Mouse (Mus musculus): Measurements from ENCODE around the gene Rnf126.

The Rnf126 gene

DNA sequence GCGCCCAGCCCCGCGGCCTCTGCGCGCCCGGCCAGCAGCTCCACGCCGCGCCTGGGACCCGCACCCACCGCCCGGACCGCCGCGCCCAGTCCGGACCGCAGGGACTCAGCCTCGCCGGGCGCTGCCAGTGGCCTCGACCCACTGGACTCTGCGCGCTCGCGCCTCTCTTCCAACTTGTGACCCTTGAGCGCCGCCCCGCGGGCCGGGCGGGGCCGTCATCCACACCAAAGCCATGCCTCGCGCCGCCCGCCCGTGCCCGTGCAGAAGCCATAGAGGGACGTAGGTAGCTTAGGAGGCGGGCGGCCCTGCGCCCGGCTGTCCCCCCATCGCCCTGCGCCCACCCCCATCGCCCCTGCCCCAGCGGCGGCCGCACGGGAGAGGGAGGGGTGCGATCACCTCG lies 31.4 kb downstream of the Rnf126 start:
- DNase-seq (ENCODE audit: extremely low spot score, low spot score) = no peak

DNA sequence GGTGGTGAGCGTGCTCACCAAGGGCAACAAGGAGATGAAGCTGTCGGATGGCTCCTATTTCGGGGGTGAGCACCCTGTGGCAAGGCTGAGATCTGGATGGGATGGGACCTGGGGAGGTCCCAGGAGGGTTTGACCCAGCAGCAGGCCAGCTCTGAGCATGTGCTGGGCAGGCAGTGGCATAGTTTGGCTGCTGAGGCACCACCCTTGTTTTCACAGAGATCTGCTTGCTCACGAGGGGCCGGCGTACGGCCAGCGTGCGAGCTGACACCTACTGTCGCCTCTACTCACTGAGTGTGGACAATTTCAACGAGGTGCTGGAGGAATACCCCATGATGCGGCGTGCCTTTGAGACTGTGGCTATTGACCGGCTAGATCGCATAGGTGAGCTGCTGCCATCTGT lies 32.9 kb downstream of the Rnf126 start:
- DNase-seq (ENCODE audit: extremely low spot score, low spot score) = no peak

DNA sequence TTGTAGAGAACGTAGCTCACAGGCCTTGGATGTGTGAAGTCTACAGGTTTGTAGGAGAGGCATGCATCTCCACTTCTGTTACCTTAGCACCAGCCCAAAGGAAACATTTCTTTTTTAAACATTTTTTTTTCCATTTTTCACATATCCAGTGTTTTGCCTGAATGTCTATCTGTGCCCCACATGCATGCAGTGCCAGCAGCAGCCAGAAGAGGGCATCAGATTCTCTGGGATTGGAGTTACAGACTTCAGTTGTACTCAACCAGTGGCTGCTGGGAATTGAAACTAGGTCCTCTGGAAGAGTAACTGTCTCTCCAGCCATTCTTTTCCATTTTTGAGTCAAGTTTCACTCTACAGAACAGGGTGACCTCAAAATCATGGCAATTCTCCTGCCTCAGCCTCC lies 34.3 kb downstream of the Rnf126 start:
- DNase-seq (ENCODE audit: extremely low spot score, low spot score) = no peak

DNA sequence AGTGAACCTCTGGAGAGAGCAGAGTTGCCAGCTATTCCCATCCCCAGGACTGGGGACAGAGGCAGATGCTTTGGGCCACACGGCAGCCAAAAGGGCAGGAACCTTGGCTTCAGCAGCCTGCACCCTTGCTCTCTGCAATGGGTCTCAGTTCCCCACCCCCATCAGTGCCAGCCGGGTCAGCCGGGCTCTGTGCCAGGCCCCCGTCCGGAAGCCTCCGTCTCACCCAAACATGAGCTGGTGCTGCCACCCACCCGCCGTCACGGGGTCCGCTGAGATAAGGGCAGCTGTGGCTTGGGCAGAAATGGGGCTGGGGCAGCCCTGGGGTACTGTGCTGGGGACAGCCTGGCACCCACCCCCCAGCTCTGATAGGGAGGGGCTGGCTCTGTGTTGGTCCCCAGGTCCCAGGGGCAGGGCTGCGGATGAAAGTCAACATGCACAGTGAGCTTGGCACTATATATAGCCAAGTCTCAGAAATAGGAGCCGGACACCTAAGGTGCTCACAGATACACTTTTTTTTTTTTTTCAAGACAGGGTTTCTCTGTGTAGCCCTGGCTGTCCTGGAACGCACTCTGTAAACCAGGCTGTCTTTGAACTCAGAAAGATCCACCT lies 37.3 kb downstream of the Rnf126 start:
- DNase-seq (ENCODE audit: extremely low spot score, low spot score) = no peak

DNA sequence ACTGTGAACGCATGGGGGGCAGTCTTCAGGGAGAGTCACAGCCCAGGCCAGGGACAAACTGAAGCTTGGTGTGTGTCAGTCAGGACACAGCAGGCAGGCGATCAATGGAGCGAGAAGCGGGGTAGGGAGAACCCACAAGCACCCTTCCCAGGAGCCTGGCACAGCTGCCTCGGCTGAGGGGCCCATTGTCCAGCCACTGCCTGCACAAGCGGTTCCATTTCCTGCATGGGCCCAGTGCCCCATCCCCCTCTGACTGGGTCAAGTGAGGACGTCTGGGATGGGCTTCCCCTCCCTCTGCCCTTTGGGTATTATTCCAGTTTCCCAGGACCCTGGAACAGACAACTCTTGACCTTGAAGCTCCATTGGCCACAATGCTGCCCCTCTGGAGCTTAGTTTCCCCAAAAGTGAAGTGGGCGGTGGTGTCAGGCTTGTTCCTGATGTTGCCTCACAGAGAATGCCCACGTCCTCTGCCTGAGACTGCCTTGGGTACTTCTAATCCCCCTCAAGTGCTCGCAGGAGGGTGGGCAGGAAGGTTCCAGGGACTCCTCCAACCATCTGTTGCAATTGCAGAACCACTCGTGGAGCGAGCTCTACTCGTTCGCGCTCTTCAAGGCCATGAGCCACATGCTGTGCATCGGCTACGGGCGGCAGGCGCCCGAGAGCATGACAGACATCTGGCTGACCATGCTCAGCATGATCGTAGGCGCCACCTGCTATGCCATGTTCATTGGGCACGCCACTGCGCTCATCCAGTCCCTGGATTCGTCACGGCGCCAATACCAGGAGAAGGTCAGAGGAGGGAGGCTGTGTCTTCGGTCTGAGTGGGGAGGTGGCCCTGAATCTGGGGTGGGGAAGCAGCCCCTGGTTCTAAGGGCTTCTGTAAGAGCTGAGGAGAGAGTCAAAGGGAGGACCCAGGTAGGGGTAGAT lies 38.2 kb downstream of the Rnf126 start:
- DNase-seq (ENCODE audit: extremely low spot score, low spot score) = no peak

DNA sequence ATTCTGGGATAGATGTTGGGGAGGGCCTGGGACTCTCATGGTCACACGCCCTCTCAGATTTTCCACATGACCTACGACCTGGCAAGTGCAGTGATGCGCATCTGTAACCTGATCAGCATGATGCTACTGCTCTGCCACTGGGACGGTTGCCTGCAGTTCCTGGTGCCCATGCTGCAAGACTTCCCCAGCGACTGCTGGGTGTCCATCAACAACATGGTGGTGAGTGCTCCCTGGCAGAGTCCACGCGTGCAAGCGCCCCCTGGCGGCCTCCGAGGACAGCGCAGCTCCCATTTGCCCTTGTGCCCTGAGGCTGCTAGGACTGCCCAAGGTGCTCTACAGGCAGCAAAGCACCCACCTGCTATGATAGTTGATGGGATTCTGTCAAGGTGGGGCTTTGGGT lies 40.7 kb downstream of the Rnf126 start:
- DNase-seq (ENCODE audit: extremely low spot score, low spot score) = no peak

DNA sequence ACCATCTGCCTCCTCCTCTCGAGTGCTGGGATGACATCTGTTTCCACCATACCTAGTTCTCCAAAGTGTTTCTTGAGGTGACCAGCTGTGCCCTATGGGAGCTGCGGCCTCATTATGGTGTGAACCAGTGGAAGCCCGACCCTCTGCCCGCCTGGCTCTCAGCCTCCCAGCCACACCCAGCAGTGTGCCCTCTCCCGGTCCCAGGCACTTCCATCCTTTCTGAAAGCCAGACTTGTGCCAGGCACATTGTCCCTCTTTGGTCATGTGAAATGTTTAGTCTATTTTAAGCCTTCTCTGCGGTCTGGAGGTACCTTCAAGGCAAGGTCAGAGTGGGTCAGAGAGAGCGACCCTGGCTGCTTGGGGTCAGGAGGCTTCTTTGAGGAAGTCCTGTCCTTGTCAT lies 43.1 kb downstream of the Rnf126 start:
- no peak for DNase-seq (ENCODE audit: extremely low spot score, low spot score)

DNA sequence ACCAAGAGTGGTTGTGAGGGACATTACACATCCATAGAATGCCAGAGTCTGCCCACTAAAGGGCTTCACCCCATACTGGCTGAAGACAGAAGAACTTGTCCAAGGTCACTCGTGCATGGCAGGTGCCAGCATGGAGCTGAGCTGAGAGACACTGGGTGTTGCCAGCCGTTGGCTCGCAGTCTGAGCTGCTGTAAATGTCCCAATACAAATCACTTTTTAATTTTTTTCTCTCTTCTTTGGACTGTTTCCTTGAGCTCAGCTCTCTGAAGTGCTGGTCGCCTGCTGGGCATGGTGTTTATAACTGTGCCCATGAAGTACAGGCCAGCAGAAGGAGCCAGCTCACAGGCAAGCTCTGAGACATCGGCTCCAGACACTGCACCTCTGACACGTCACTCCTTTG lies 43.7 kb downstream of the Rnf126 start:
- no peak for DNase-seq (ENCODE audit: extremely low spot score, low spot score)

DNA sequence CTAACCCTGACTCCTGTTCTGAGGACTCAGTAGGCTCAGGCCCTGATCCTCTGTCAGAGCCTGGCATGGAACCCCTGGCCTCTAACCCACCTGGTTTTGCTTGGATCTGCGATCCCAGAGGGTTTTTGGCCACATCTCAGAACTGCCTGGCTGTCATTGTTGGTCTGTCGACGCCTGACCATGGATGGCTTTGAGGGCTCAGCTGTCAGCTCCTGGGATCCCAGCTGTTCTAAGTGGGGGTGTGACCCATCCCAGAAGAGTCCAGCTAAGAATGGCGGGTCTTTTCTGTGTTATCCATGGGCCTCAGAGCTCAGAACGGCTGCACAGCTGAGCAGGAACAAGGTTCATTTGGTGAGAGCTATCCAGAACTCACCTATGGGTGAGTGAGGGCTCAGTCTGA lies 45.7 kb downstream of the Rnf126 start:
- no peak for DNase-seq (ENCODE audit: extremely low spot score, low spot score)

DNA sequence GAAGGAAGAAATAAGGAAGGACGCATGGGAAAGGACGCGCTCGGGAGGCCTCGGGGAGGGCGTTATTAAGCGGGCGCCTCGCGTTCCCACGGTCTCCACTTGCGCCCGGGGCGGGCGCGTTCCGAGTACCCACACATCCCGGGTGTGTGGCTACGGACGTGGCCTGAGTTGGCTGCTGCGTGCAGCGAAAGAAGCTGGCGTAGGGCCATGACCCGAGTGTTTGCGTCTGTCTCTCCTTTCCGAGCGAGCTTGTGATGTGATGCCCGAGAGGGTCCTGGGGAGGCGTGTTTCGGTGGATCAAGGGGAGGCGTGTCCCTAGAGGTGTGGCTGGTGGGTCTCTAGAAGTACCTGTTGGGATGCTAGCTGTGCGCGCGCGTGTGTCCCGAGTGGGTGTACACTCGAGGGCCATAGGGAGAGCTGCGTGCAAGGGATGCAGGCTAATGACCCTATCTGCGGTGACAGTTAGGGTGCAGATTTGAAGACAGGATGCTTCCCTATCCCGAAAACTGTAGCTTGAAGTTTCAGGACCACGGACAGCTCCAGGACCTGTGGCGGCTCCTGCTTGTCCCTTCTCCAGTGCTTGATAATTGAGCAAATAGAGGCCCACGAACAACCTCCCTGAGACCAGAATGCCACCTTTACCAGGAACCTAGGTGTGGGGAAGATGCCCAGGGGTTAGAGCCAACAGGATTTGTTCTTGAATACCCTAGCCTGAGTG lies 49.0 kb downstream of the Rnf126 start:
- peak; percentile 82 for DNase-seq (ENCODE audit: extremely low spot score, low spot score)

DNA sequence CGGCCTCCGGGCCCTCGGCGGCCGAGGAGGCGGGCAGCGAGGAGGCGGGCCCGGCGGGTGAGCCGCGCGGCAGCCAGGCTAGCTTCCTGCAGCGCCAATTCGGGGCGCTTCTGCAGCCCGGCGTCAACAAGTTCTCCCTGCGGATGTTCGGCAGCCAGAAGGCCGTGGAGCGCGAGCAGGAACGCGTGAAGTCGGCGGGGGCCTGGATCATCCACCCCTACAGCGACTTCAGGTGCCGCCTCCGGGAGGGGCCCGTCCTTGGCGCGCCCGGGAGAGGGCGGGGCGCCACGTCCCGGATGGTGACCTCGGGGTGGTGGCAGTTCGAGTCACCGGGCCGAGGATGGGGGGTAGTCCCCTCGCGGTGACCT lies 49.8 kb downstream of the Rnf126 start:
- no peak for DNase-seq (ENCODE audit: extremely low spot score, low spot score)

DNA sequence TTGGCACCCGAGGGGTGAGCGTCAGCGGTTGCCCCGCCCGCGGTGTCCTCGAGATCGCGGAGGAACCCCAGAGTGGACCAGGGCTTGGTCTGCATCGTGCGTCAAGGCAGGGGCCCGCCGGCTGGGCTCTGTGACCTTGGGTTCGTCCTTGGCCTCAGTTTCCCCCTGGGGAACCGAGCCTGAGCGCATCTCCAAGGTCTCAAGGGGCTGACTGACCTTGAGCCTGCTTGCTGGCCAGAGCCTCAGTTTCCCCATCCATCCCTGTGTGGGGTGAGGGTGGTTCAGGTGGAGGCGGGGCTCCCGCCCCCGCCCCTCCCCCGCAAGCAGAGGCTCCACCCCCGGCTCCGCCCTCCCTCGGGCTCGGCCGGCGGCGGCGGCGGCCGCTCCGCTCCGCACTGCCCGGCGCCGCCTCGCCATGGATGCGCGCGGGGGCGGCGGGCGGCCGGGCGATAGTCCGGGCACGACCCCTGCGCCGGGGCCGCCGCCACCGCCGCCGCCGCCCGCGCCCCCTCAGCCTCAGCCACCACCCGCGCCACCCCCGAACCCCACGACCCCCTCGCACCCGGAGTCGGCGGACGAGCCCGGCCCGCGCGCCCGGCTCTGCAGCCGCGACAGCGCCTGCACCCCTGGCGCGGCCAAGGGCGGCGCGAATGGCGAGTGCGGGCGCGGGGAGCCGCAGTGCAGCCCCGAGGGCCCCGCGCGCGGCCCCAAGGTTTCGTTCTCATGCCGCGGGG lies 50.3 kb downstream of the Rnf126 start, which contains the start of gene Hcn2:
Gene Hcn2, plus strand, starts transcription at position 381 of the 734 bp plus-strand sequence.
- DNase-seq (ENCODE audit: extremely low spot score, low spot score) = no peak

DNA sequence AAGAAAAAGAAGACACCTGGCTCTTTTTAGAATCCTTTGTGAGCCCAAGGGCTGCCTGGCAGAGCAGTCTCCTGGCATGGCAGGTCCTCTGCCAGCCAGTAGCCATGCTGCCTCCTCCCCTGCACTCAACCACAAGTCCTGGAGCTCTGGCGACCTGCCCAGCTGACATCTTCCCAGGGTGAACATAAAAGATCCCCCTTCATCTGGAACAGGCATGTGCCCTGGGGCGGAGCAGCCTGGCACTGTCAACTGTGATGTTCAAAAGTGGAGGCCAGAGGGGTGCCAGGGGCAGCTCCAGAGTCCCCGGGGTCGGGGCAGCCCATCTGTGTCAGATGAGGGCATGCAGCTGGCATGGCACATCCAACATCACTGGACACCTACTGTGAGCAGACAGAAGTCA lies 51.8 kb downstream of the Rnf126 start:
- no peak for DNase-seq (ENCODE audit: extremely low spot score, low spot score)

DNA sequence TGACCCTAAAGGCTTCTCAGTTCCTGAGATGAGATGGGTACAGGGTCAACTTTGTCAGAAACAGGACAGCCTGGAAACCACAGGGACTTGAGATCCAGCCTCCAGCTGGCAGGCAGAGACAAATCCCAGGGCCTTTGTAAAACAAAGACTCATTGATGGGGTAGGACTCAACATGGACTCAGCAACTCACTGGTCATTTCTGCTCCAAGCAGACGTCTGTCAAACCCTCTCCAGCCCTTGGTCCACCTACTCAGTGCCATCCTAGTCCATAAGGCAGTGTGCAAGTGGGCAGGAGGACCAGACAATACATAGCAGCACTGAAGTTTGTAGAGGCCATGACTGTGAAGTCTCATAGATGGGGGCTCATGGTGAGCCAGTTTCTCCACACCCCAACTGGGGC lies 53.6 kb downstream of the Rnf126 start:
- no peak for DNase-seq (ENCODE audit: extremely low spot score, low spot score)

DNA sequence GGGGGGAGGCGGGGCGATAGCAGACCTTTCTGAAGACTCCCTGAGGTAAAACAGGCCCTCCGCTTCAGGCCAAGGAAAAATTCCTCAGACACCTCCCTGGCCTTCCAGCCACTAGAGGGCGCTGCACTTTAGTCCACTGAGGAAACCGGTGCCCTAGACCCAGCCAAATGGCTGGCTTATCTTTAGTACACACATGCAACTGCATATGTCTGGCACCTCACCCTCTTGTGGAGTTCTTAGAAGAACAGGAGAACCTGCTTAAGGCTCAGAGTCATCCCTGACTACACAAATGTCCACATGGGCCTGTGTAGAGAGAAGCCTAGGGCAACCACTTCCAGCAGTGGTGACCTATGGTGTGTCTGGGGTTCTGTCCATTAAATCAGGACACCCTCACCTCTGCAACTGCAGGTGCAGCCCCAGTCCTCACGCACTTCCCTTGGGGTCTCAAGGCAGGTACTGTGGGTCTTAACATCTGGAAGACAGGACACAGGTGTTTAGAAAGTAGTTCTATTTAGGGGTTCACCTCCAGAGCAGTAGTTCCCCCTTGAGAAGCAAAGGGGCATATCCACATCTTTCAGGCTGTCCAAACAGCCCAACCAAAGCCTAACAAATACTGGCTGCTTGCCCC lies 54.1 kb downstream of the Rnf126 start:
- peak; percentile 87 for DNase-seq (ENCODE audit: extremely low spot score, low spot score)

DNA sequence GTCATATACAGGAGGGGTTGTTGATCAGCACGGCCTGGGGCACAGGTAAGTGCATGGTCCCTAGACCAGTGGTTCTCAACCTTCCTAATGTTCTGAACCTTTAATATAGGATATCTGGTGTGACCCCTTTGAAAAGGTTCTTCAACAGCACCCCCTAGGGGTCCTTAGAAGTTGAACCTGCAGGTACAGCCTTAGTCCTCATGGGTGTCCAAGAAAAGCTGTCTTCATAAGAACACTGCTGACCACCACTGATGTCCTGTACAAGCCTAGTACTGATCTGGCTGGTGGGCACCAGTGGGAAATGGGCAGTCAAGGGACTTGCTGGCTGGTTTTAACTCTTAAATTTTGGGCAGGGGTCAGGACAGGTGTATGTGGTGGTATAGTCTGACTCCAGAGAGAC lies 54.7 kb downstream of the Rnf126 start:
- DNase-seq (ENCODE audit: extremely low spot score, low spot score) = no peak

DNA sequence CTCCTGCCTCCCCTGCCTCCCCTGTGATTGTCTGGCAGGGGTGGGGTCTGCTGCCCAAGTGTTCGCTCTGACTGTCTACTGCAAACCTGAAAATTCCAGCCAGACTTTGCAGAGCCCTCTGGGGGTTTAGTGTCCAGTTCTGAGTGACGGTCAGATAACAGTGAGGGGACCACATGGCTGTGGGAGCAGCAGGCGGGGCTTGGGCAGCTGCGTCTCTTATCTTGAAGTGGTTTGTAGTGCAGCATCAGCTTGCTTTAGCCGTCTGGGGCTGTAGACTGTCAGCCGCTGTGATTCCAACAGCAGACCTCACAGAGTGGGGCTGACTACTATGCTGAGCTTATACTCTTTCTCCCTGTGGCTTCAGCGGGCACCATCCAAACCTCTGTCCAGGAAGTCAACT lies 57.4 kb downstream of the Rnf126 start:
- no peak for DNase-seq (ENCODE audit: extremely low spot score, low spot score)

DNA sequence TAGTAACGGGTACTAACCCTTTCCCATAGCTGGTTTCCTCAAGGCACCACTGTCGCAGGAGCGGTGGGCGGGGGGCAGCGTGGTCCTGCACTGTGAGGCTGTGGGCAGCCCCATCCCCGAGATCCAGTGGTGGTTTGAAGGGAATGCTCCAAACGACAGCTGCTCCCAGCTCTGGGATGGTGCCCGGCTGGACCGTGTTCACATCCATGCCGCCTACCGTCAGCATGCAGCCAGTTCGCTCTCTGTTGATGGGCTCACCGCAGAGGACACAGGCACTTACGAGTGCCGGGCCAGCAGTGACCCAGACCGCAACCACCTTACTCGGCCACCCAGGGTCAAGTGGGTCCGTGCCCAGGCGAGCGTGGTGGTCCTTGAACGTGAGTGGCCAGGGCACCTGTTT lies 58.1 kb downstream of the Rnf126 start:
- no peak for DNase-seq (ENCODE audit: extremely low spot score, low spot score)
